Mouse (Mus musculus): Measurements from ENCODE around the gene Cdc37l1. TPM values are rescaled to one million over a fixed set of nuclear protein-coding genes. Genes with fewer than 3 reads are reported as not detected.

The Cdc37l1 gene
- total and polyA plus RNA-seq, 3 experiments = 17.2 to 27.7 TPM; not detected in 1

GRCm38 (mm10) chr19:29058741-29059140 lies 68.6 kb downstream of the Cdc37l1 start:
- Histone ChIP-seq H3K4me1 (ENCODE audit: control insufficient read depth in 1 of 2, insufficient read depth in 2 of 2, low read length in 2 of 2) (peaks cover 2 to 10% of the 10 kb centered on the region in 2 experiments; a peak in 2 of 4 replicates), H3K36me3 (ENCODE audit: control insufficient read depth in 1 of 2, insufficient read depth in 2 of 2, low read length in 2 of 2) (peaks cover 0 to 9% of the 10 kb centered on the region in 2 experiments; a peak in 2 of 4 replicates), H3K9ac (ENCODE audit: control insufficient read depth, low read depth, low read length, poor library complexity, severe bottlenecking) (no peak overlapping the region), H3K9me3 (replicated peaks; ENCODE audit: insufficient read depth, low read length) (no peaks in the 10 kb centered on the region), H3K27ac (ENCODE audit: control insufficient read depth, low read depth, low read length) (peak overlapping the region; percentile 61; the same call in 1 of the 2 replicates), H3K79me2 (ENCODE audit: control insufficient read depth, insufficient read depth, low read length, poor library complexity) (no peaks in the 10 kb centered on the region), H3K27me3 (ENCODE audit: control insufficient read depth in 1 of 2, insufficient read depth in 2 of 2, low read length in 2 of 2) (no peaks in the 10 kb centered on the region), H3K4me3 (ENCODE audit: control insufficient read depth in 1 of 2, insufficient read depth in 1 of 2, low read depth in 2 of 2, low read length in 2 of 2) (no peak overlapping the region)
- TF ChIP-seq TCF12 (IDR thresholded peaks at IDR 0.05; ENCODE audit: low read depth, low read length) = no peak
- TF ChIP-seq EP300 (IDR thresholded peaks at IDR 0.05; ENCODE audit: low read depth in 1 of 2, low read length in 2 of 2) = peak in 1 of 2 experiments; percentile 73; a peak in 3 of 4 replicates
- TF ChIP-seq USF2 (IDR thresholded peaks at IDR 0.05; ENCODE audit: borderline replicate concordance in 1 of 2, insufficient read depth in 1 of 2, low read depth in 1 of 2, low read length in 2 of 2) = no peak
- TF ChIP-seq MAX (IDR thresholded peaks at IDR 0.05; ENCODE audit: low read length) = no peak
- peak; percentile 23; the same call in 1 of the 2 replicates for TF ChIP-seq GATA1 (IDR thresholded peaks at IDR 0.05; ENCODE audit: low read depth, low read length)
- TF ChIP-seq RCOR1 (IDR thresholded peaks at IDR 0.05; ENCODE audit: low read depth, low read length) = no peak
- no peak for TF ChIP-seq UBTF (IDR thresholded peaks at IDR 0.05; ENCODE audit: borderline replicate concordance, insufficient read depth, low read depth, low read length)
- TF ChIP-seq MYB (IDR thresholded peaks at IDR 0.05; ENCODE audit: low read depth, low read length) = peak; percentile 81
- no peak for TF ChIP-seq GABPA (IDR thresholded peaks at IDR 0.05; ENCODE audit: low read depth, low read length)
- TF ChIP-seq POLR2AphosphoS5 (IDR thresholded peaks at IDR 0.05; ENCODE audit: borderline replicate concordance, low read depth, low read length) = no peak
- TF ChIP-seq MXI1 (IDR thresholded peaks at IDR 0.05; ENCODE audit: low read depth, low read length) = no peak
- TF ChIP-seq HCFC1 (IDR thresholded peaks at IDR 0.05; ENCODE audit: low read depth, low read length) = no peak
- no peak for TF ChIP-seq CHD2 (IDR thresholded peaks at IDR 0.05; ENCODE audit: low read length)
- TF ChIP-seq MYC (IDR thresholded peaks at IDR 0.05; ENCODE audit: low read depth, low read length) = no peak
- no peak for TF ChIP-seq MAFK (IDR thresholded peaks at IDR 0.05; ENCODE audit: borderline replicate concordance, low read depth, low read length)
- TF ChIP-seq JUND (IDR thresholded peaks at IDR 0.05; ENCODE audit: low read depth, low read length) = no peak
- TF ChIP-seq ZC3H11A (IDR thresholded peaks at IDR 0.05; ENCODE audit: low read depth, low read length) = no peak
- DNase-seq (ENCODE audit: low read depth, low spot score) = peak; percentile 63

DNA sequence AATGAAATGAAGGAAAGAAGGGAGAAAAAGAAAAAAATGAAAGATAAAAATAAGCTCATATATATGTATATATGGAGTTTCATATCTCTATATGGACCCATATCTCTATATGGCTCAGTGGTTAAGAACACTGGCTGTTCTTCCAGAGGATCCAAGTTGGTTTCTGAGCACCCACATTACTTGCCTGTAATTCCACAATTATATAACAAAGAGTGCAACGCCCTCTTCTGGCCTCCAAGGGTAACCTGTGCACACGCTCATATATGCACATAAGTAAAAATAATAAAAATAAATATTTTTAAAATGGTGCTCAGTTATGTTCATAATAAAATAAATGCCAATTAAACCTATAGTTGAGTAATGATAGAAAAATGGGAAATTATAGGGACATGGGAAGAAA lies 69.5 kb downstream of the Cdc37l1 start:
- H3K79me2 ChIP-seq (ENCODE audit: control insufficient read depth, insufficient read depth, low read length, poor library complexity) = no peaks in the 10 kb centered on the region
- no peaks in the 10 kb centered on the region for H3K27me3 ChIP-seq (ENCODE audit: control insufficient read depth in 1 of 2, insufficient read depth in 2 of 2, low read length in 2 of 2)
- no peaks in the 10 kb centered on the region for H3K9me3 ChIP-seq (replicated peaks; ENCODE audit: insufficient read depth, low read length)
- no peak overlapping the region for H3K27ac ChIP-seq (ENCODE audit: control insufficient read depth, low read depth, low read length)
- H3K9ac ChIP-seq (ENCODE audit: control insufficient read depth, low read depth, low read length, poor library complexity, severe bottlenecking) = no peak overlapping the region
- no peak overlapping the region for H3K4me3 ChIP-seq (ENCODE audit: control insufficient read depth in 1 of 2, insufficient read depth in 1 of 2, low read depth in 2 of 2, low read length in 2 of 2)
- TF ChIP-seq CHD1 (IDR thresholded peaks at IDR 0.05; ENCODE audit: low read depth, low read length) = no peak
- no peak for TF ChIP-seq ELF1 (IDR thresholded peaks at IDR 0.05; ENCODE audit: low read depth, low read length)
- peak; percentile 39 for TF ChIP-seq ZC3H11A (IDR thresholded peaks at IDR 0.05; ENCODE audit: low read depth, low read length)
- peak; percentile 49 for TF ChIP-seq RAD21 (IDR thresholded peaks at IDR 0.05; ENCODE audit: low read depth, low read length)
- TF ChIP-seq CTCF (IDR thresholded peaks at IDR 0.05 in 2 of 3, conservative IDR thresholded peaks at IDR 0.05 in 1 of 3; ENCODE audit: control insufficient read depth in 1 of 3, insufficient read depth in 1 of 3, low read depth in 2 of 3, low read length in 3 of 3, poor library complexity in 1 of 3, severe bottlenecking in 1 of 3) = peak; percentile 13 to 41 (median 23); a peak in 4 of 6 replicates
- no peak for TF ChIP-seq HCFC1 (IDR thresholded peaks at IDR 0.05; ENCODE audit: low read depth, low read length)
- no peak for TF ChIP-seq NRF1 (IDR thresholded peaks at IDR 0.05; ENCODE audit: insufficient read depth, low read depth, low read length, poor library complexity, severe bottlenecking)
- no peak for TF ChIP-seq POLR2A (IDR thresholded peaks at IDR 0.05; ENCODE audit: control insufficient read depth in 1 of 2, insufficient read depth in 1 of 2, low read depth in 1 of 2, low read length in 2 of 2, poor library complexity in 1 of 2)
- peak; percentile 22; the same call in 1 of the 2 replicates for TF ChIP-seq SMC3 (IDR thresholded peaks at IDR 0.05; ENCODE audit: low read depth, low read length)
- no peak for TF ChIP-seq TAL1 (IDR thresholded peaks at IDR 0.05; ENCODE audit: low read length)
- TF ChIP-seq RCOR1 (IDR thresholded peaks at IDR 0.05; ENCODE audit: low read depth, low read length) = no peak
- no peak for TF ChIP-seq CHD2 (IDR thresholded peaks at IDR 0.05; ENCODE audit: low read length)
- TF ChIP-seq GATA1 (IDR thresholded peaks at IDR 0.05; ENCODE audit: low read depth, low read length) = no peak
- no peak for TF ChIP-seq NELFE (IDR thresholded peaks at IDR 0.05; ENCODE audit: low read depth, low read length)
- TF ChIP-seq USF1 (IDR thresholded peaks at IDR 0.05; ENCODE audit: low read depth, low read length) = no peak
- peak; percentile 41 for DNase-seq (ENCODE audit: low read depth, low spot score)
- peaks cover 2 to 10% of the 10 kb centered on the region in 2 experiments; a peak in 2 of 4 replicates for H3K4me1 ChIP-seq (ENCODE audit: control insufficient read depth in 1 of 2, insufficient read depth in 2 of 2, low read length in 2 of 2)
- H3K36me3 ChIP-seq (ENCODE audit: control insufficient read depth in 1 of 2, insufficient read depth in 2 of 2, low read length in 2 of 2) = peaks cover 0 to 9% of the 10 kb centered on the region in 2 experiments; a peak in 2 of 4 replicates
